Mouse (Mus musculus) heart, adult 18-20 months (tissue): ENCODE measurements around the gene Rtn4rl1. TPM values are rescaled to one million over a fixed set of nuclear protein-coding genes. Genes with fewer than 3 reads are reported as not detected.

Experiments used
- DNase-seq, 2 experiments: peaks; one replicate each; pipeline ENCODE4 v3.0.0; 2021 to 2022; ENCODE audit warnings: mixed read lengths in 1 of 2
- microRNA-seq, 2 experiments: library from miRNA; unstranded; fragments of <30 nt; microRNA quantifications; one replicate each; pipeline ENCODE4 v1.2.0; 2022
- total RNA-seq, 2 experiments: library from RNA; stranded (reverse); gene quantifications; 2 replicates each; pipeline ENCODE4 v1.2.3; 2021

Rtn4rl1 gene
- total RNA-seq, 2 experiments from 2014 or later = 5.7 TPM

- no peak for DNase-seq
Observed at GRCm38 (mm10) chr11:75296406-75297005, 102.9 kb downstream of the Rtn4rl1 start.

DNA sequence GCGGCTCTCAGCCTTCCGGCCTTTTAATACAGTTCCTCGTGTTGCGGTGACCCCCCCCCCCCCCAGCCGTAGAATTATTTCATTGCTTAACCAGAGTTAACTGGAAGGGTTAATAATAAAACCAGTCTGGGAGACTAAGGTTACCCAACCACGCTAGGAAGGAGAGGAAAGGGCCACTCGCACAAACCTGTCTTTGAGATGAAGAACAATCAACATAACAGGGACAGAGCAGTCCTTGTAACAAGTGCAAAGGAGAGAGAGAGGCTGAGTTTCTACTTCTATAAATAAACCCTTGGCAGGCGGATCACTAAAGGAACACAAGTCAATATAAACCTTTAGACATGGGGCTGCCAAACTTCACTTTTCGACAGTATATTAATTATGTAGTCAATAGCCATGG is 104.0 kb downstream of the Rtn4rl1 start:
- peak; percentile 26 to 46 for DNase-seq

- peak in 1 of 2 experiments; percentile 37 for DNase-seq
Observed at GRCm38 (mm10) chr11:75298491-75298890, 104.9 kb downstream of the Rtn4rl1 start.

DNA sequence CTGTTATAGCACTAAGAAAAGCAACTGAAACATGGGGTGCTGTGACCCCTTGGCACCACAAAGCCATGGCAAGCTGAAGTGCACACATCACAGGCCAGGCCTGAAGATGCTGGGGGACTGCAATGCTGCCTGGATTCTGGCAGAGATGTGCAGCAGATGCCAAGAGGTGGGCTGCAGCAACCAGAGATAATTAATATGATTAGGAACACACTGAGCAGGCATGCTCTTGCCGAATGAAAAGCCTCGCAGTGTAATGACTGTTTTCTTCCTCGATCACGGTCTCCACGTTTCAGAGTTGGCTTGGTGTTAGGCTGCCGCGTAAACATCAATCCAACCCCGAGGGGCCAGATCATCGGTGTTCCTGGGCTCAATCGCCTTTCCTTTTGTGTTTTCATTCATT is 106.2 kb downstream of the Rtn4rl1 start:
- no peak for DNase-seq

DNA sequence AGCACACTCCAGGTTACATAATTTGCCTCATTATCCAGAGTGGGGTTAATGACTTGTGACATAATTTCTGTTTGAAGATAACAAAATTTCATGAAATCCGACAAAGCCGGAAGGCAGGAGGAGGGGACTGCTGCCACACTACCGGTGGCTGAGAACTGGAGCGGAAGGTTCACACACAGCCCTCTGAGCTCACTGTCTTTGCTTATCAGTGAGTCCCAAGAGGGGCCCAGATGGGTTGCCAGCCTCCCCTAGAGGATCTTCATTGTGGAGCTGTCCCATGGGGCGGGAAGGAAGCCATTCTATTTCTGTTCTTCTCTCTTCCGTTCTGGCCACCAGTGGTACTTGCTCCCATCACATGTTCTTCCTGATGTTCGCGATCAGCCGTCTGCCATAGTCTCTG is 107.4 kb downstream of the Rtn4rl1 start:
- DNase-seq = no peak

- no peak for DNase-seq
Observed at GRCm38 (mm10) chr11:75304797-75305196, 111.2 kb downstream of the Rtn4rl1 start.

DNA sequence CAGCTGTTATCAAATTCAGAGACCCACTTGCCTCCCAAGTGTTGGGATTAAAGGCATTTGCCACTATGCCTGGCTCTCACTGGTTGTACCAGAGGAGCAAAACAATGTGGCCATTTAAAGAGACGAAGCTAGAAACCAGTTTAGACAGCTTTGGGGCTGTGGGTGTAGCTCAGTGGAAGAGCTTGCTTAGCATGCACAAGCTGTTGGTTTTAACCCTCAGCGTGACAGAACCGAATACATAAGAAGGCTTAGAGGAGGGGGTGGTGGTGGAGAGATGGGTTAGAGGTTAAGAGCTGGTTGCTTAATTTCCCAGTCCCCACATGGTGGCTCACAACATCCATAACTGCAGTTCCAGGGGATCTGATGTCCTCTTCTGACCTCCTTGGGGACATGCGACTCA is 115.1 kb downstream of the Rtn4rl1 start:
- no peak for DNase-seq

- no peak for DNase-seq
Observed at GRCm38 (mm10) chr11:75310813-75311212, 117.2 kb downstream of the Rtn4rl1 start.

- no peak for DNase-seq
Observed at GRCm38 (mm10) chr11:75311751-75312150, 118.2 kb downstream of the Rtn4rl1 start.

DNA sequence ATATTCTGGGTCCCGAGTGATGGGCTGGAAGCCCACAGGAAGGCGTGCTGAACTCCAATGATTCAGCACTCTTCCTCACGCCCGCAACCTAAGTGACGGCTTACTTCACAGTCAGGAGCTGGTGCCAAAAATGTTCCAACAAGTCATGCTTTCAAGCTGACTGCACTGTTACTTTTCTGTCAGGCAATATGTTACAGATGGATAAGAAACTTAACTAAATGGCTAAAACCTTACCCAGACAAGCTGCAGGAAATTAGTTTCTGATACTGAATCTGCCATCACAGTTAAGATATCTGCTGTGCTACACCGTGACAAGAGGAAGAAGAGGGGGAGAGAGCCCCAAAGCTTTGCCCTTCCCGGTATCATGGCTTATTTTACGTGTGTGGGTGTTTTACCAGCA is 120.3 kb downstream of the Rtn4rl1 start:
- DNase-seq = no peak

Small RNAs within 50 kb of the gene (microRNA-seq; reads per million reads assigned to microRNA genes)
- gene Mir132 (561 to 954 reads per million in 2 experiments), gene Mir212 (23.1 to 23.8 reads per million in 2 experiments)

Other genes with a start within 250 kb of the Rtn4rl1 start
- 10 to 100 TPM in 1 of 2 experiments, 1 to 10 TPM in 1; 6.6 to 11.5 TPM for gene Hic1, start 24.3 kb upstream of the Rtn4rl1 start, total RNA-seq
- 1 to 10 TPM; 5.5 to 7.0 TPM for gene Ovca2, start 14.9 kb upstream of the Rtn4rl1 start, total RNA-seq
- gene Dph1, start 2.5 kb upstream of the Rtn4rl1 start, total RNA-seq = 1 to 10 TPM; 8.7 to 9.8 TPM
- gene Rpa1, start 154.5 kb downstream of the Rtn4rl1 start, total RNA-seq = 10 to 100 TPM; 54.4 to 59.6 TPM
- 1 to 10 TPM; 5.9 to 7.2 TPM for gene Smyd4, start 154.7 kb downstream of the Rtn4rl1 start, total RNA-seq
- 10 to 100 TPM; 16.0 to 21.0 TPM for gene Serpinf1, start 228.9 kb downstream of the Rtn4rl1 start, total RNA-seq
- not detected for gene Serpinf2, start 245.8 kb downstream of the Rtn4rl1 start, total RNA-seq